Mouse (Mus musculus): ENCODE results near the gene Smc4. TPM values are rescaled to one million over a fixed set of nuclear protein-coding genes. Genes with fewer than 3 reads are reported as not detected.
"Not testable (repeated sequence)": the region's sequence is repeated elsewhere in the genome, so short reads cannot be mapped to it uniquely, and the experiment has no call there.

Smc4 gene
- total RNA-seq, 2 experiments from 2014 or later = 65.9 to 79.6 TPM

GRCm38 (mm10) chr3:69008873-69009272 lies 4.3 kb downstream of the Smc4 start:
- no peak for DNase-seq (ENCODE audit: low spot score in 2 of 2)

GRCm38 (mm10) chr3:69017181-69017580 lies 12.6 kb downstream of the Smc4 start:
- DNase-seq (ENCODE audit: low spot score in 2 of 2) = no peak

GRCm38 (mm10) chr3:69018635-69019034 lies 14.1 kb downstream of the Smc4 start:
- not testable (repeated sequence) for DNase-seq (ENCODE audit: low spot score in 2 of 2)

GRCm38 (mm10) chr3:69020285-69020684 lies 15.7 kb downstream of the Smc4 start:
- DNase-seq (ENCODE audit: low spot score in 2 of 2) = no peak

- no peak for DNase-seq (ENCODE audit: low spot score in 2 of 2)
These were observed 16.2 kb downstream of the Smc4 start for GRCm38 (mm10) chr3:69020764-69021163.

- no peak for DNase-seq (ENCODE audit: low spot score in 2 of 2)
These were observed 21.7 kb downstream of the Smc4 start for GRCm38 (mm10) chr3:69026133-69026783.

GRCm38 (mm10) chr3:69040105-69040504 lies 35.6 kb downstream of the Smc4 start:
- DNase-seq (ENCODE audit: low spot score in 2 of 2) = no peak

GRCm38 (mm10) chr3:69041298-69041697 lies 36.8 kb downstream of the Smc4 start:
- DNase-seq (ENCODE audit: low spot score in 2 of 2) = no peak

GRCm38 (mm10) chr3:69044167-69044591 lies 39.6 kb downstream of the Smc4 start:
- no peak for DNase-seq (ENCODE audit: low spot score in 2 of 2)

GRCm38 (mm10) chr3:69044645-69045399 lies 40.3 kb downstream of the Smc4 start, which contains the start of gene Trim59:
Gene Trim59, minus strand, starts transcription at chr3:69044755.
- DNase-seq (ENCODE audit: low spot score in 2 of 2) = peak; percentile 80 to 82

GRCm38 (mm10) chr3:69045400-69045703 lies 40.8 kb downstream of the Smc4 start:
- no peak for DNase-seq (ENCODE audit: low spot score in 2 of 2)

GRCm38 (mm10) chr3:69045750-69046149 lies 41.2 kb downstream of the Smc4 start:
- no peak for DNase-seq (ENCODE audit: low spot score in 2 of 2)

GRCm38 (mm10) chr3:69046509-69046908 lies 42.0 kb downstream of the Smc4 start:
- no peak for DNase-seq (ENCODE audit: low spot score in 2 of 2)

GRCm38 (mm10) chr3:69047684-69048083 lies 43.1 kb downstream of the Smc4 start:
- DNase-seq (ENCODE audit: low spot score in 2 of 2) = no peak

- no peak for DNase-seq (ENCODE audit: low spot score in 2 of 2)
These were observed 44.5 kb downstream of the Smc4 start for GRCm38 (mm10) chr3:69049011-69049410.

GRCm38 (mm10) chr3:69051894-69052293 lies 47.4 kb downstream of the Smc4 start:
- no peak for DNase-seq (ENCODE audit: low spot score in 2 of 2)

GRCm38 (mm10) chr3:69054760-69055432 lies 50.4 kb downstream of the Smc4 start:
- DNase-seq (ENCODE audit: low spot score in 2 of 2) = no peak

GRCm38 (mm10) chr3:69055871-69056270 lies 51.3 kb downstream of the Smc4 start:
- no peak for DNase-seq (ENCODE audit: low spot score in 2 of 2)

- DNase-seq (ENCODE audit: low spot score in 2 of 2) = no peak
These were observed 56.1 kb downstream of the Smc4 start for GRCm38 (mm10) chr3:69060672-69061071.

GRCm38 (mm10) chr3:69062764-69063163 lies 58.2 kb downstream of the Smc4 start:
- no peak for DNase-seq (ENCODE audit: low spot score in 2 of 2)

- DNase-seq (ENCODE audit: low spot score in 2 of 2) = no peak
These were observed 59.5 kb downstream of the Smc4 start for GRCm38 (mm10) chr3:69064005-69064404.
